Mouse (Mus musculus): ENCODE data around the gene Mpg. TPM values are rescaled to one million over a fixed set of nuclear protein-coding genes. Genes with fewer than 3 reads are reported as not detected.
A peak's percentile ranks its signal among the peaks of the same experiment; 100 is the strongest.

Gene Mpg
- polyA plus RNA-seq, 1 experiment, result 20.7 TPM

GRCm38 (mm10) chr11:32221225-32221950, 4.9 kb upstream of the Mpg start:
- TF ChIP-seq POLR2A (IDR thresholded peaks at IDR 0.05; ENCODE audit: low read depth, low read length) (peak; percentile 74), CTCF (IDR thresholded peaks at IDR 0.05; ENCODE audit: borderline replicate concordance, insufficient read depth, low read length) (no peak)
- Histone ChIP-seq H3K4me3 (ENCODE audit: insufficient read depth, low read length) (peak overlapping the region; percentile 93), H3K27ac (ENCODE audit: insufficient read depth, low read length) (peak overlapping the region; percentile 89), H3K4me1 (ENCODE audit: control insufficient read depth, insufficient read depth, low read length) (peaks cover 30% of the 10 kb centered on the region)

GRCm38 (mm10) chr11:32221951-32222409, 4.3 kb upstream of the Mpg start, which contains the start of gene Rhbdf1:
Rhbdf1 (minus strand) TSS chr11:32222300.
- Histone ChIP-seq H3K4me3 (ENCODE audit: insufficient read depth, low read length) (peak within 1 kb of the TSS; percentile 93), H3K27ac (ENCODE audit: insufficient read depth, low read length) (peak within 1 kb of the TSS; percentile 89), H3K4me1 (ENCODE audit: control insufficient read depth, insufficient read depth, low read length) (peaks cover 30% of the 10 kb centered on the region)
- TF ChIP-seq CTCF (IDR thresholded peaks at IDR 0.05; ENCODE audit: borderline replicate concordance, insufficient read depth, low read length) (no peak), POLR2A (IDR thresholded peaks at IDR 0.05; ENCODE audit: low read depth, low read length) (peak; percentile 57)

- Histone ChIP-seq H3K4me3 (ENCODE audit: insufficient read depth, low read length) (peak overlapping the region; percentile 25), H3K27ac (ENCODE audit: insufficient read depth, low read length) (peak overlapping the region; percentile 45), H3K4me1 (ENCODE audit: control insufficient read depth, insufficient read depth, low read length) (peaks cover 30% of the 10 kb centered on the region)
- TF ChIP-seq CTCF (IDR thresholded peaks at IDR 0.05; ENCODE audit: borderline replicate concordance, insufficient read depth, low read length) (no peak), POLR2A (IDR thresholded peaks at IDR 0.05; ENCODE audit: low read depth, low read length) (no peak)
These were observed 3.6 kb upstream of the Mpg start for GRCm38 (mm10) chr11:32222570-32223194.

- Histone ChIP-seq H3K27ac (ENCODE audit: insufficient read depth, low read length) (0 out of 2 replicates have a peak overlapping the region, but pooled peaks have one; percentile 91), H3K4me3 (ENCODE audit: insufficient read depth, low read length) (no peak overlapping the region), H3K4me1 (ENCODE audit: control insufficient read depth, insufficient read depth, low read length) (peaks cover 26% of the 10 kb centered on the region)
- TF ChIP-seq POLR2A (IDR thresholded peaks at IDR 0.05; ENCODE audit: low read depth, low read length) (no peak), CTCF (IDR thresholded peaks at IDR 0.05; ENCODE audit: borderline replicate concordance, insufficient read depth, low read length) (no peak)
These were observed 2.9 kb upstream of the Mpg start for GRCm38 (mm10) chr11:32223297-32223967.

- no peak overlapping the region for H3K4me3 ChIP-seq (ENCODE audit: insufficient read depth, low read length)
- no peak for TF ChIP-seq POLR2A (IDR thresholded peaks at IDR 0.05; ENCODE audit: low read depth, low read length)
- no peak for TF ChIP-seq CTCF (IDR thresholded peaks at IDR 0.05; ENCODE audit: borderline replicate concordance, insufficient read depth, low read length)
- H3K27ac ChIP-seq (ENCODE audit: insufficient read depth, low read length), result peak overlapping the region; percentile 91
- peaks cover 17% of the 10 kb centered on the region for H3K4me1 ChIP-seq (ENCODE audit: control insufficient read depth, insufficient read depth, low read length)
These were observed 1.7 kb upstream of the Mpg start for GRCm38 (mm10) chr11:32224468-32225139.

GRCm38 (mm10) chr11:32225222-32226104, 842 bp upstream of the Mpg start:
- Histone ChIP-seq H3K27ac (ENCODE audit: insufficient read depth, low read length) (peak overlapping the region; percentile 91), H3K4me3 (ENCODE audit: insufficient read depth, low read length) (no peak overlapping the region), H3K4me1 (ENCODE audit: control insufficient read depth, insufficient read depth, low read length) (peaks cover 17% of the 10 kb centered on the region)
- TF ChIP-seq CTCF (IDR thresholded peaks at IDR 0.05; ENCODE audit: borderline replicate concordance, insufficient read depth, low read length), result no peak
- no peak; the same call in 1 of the 2 replicates for TF ChIP-seq POLR2A (IDR thresholded peaks at IDR 0.05; ENCODE audit: low read depth, low read length)

GRCm38 (mm10) chr11:32227041-32227440, 736 bp downstream of the Mpg start:
- Histone ChIP-seq H3K27ac (ENCODE audit: insufficient read depth, low read length) (peak overlapping the region; percentile 89; the same call in 1 of the 2 replicates), H3K4me1 (ENCODE audit: control insufficient read depth, insufficient read depth, low read length) (peaks cover 17% of the 10 kb centered on the region), H3K4me3 (ENCODE audit: insufficient read depth, low read length) (peak overlapping the region; percentile 76)
- peak; percentile 44 for TF ChIP-seq POLR2A (IDR thresholded peaks at IDR 0.05; ENCODE audit: low read depth, low read length)
- no peak for TF ChIP-seq CTCF (IDR thresholded peaks at IDR 0.05; ENCODE audit: borderline replicate concordance, insufficient read depth, low read length)

GRCm38 (mm10) chr11:32227555-32227954, 1.2 kb downstream of the Mpg start:
- TF ChIP-seq POLR2A (IDR thresholded peaks at IDR 0.05; ENCODE audit: low read depth, low read length), result no peak
- H3K27ac ChIP-seq (ENCODE audit: insufficient read depth, low read length), result no peak overlapping the region
- H3K4me1 ChIP-seq (ENCODE audit: control insufficient read depth, insufficient read depth, low read length), result peaks cover 14% of the 10 kb centered on the region
- no peak overlapping the region for H3K4me3 ChIP-seq (ENCODE audit: insufficient read depth, low read length)

All from embryonic fibroblast, embryonic 13.5 days (primary cell).